Mouse (Mus musculus): ENCODE measurements around the gene Isy1.

Gene Isy1

GRCm38 (mm10) chr6:87849780-87850154 is 11.2 kb upstream of the Isy1 start:
- no peak for DNase-seq

- no peak for DNase-seq
Measured at GRCm38 (mm10) chr6:87846813-87847212, 8.2 kb upstream of the Isy1 start.

DNA sequence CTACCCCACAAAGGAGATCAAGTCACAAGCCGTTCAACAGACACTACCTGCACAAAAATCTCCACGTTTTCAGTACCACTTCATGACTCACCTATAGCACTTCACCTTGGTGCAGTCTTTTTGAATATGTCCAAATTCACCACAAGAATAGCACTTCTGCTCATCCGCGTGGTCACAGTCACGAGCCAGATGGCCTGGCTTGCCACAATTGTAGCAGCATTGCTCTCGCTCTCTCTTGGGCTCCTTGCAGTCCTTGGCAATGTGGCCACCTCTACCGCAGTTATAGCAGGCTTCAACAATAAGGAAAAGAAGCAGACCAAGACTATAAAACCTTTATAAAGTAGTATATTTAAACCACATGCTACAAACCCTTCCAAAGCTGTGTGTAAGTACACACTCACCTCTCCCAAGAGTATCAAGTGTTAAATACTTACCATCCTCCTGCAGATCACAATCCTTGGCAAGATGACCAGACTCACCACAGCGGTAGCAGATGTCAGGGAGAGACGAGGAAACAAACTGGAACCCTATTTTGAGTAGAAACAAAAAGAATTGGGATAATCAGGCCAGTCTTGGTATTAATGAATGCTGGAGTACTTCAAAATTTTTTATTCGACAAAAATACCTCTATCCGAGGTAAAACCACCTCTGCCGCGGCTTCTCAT is 6.6 kb upstream of the Isy1 start:
- DNase-seq: no peak

GRCm38 (mm10) chr6:87842254-87842653 is 3.7 kb upstream of the Isy1 start:
- no peak for DNase-seq

GRCm38 (mm10) chr6:87841635-87842034 is 3.0 kb upstream of the Isy1 start:
- DNase-seq: no peak

DNA sequence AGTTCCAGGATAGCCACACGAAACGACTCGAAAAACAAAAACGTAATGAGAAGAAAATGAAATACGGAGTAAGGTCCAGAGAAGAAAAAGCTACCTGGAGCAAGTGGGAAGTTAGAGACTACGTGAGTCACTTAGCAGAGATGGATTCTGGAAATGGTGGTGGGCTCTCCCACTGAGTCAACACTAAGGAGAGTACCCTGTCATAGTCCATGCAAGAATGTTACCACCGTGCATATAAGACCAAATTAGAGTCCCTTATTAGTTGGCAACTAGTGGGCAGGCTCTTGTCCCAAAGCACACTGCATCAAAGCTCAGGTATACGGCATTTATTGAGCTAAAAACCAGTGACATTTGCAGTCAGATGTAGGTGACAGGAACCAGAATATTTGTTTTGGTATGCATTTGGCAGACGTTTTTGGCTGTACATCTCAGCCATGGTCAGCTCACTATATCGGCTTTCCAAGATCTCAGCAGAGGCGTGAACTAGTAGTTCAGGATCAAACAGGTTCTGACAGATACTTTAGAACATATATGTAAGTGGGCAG is 1.3 kb upstream of the Isy1 start:
- DNase-seq: no peak

DNA sequence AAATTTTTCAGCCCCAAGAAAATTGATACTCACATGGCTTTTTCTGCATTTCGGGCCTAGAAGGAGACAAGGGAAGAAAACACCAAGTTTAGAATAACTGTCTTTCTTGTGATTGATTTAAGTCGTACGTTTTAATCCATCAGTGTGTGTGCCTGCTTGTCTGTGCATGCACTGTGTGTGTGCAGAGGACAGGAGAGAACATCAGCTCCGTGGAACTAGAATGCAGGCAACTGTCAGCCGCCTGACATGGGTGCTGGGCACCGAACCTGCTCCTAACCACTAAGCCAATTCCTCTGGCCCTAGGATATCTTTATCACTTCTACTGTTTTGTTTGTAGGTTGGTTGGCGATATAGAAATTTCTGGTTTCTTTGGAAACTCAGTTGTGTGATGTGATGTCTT is 2.9 kb downstream of the Isy1 start, which contains the start of gene Gm45140:
Gm45140 (minus strand) TSS at position 101 of the 400 bp plus-strand sequence.
- DNase-seq: no peak

GRCm38 (mm10) chr6:87820366-87820765 is 18.2 kb downstream of the Isy1 start:
- DNase-seq: no peak

- DNase-seq: no peak
Measured at GRCm38 (mm10) chr6:87814486-87814885, 24.1 kb downstream of the Isy1 start.

DNA sequence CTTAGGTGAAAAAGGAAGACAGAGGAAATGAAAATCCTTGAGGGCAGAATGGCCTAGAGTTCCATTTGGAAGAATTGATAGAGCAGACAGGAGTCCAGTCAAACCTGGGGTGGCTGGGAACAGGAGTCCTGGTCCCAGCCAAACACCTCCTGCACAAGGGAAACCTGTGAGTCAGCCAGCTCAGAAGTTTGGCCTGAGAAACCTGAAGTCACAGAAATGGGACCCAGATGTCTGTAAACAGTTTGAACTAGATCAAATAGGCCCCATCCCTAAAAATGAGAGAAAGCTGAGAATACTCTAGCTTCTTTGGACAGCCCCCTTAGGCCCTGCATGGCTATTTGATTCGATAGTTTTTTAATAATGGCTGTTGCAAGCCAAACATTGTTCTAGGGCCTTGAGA is 25.9 kb downstream of the Isy1 start:
- no peak for DNase-seq

- DNase-seq: peak; percentile 94
Measured at GRCm38 (mm10) chr6:87811675-87812338, 26.8 kb downstream of the Isy1 start, which contains the start of gene Rab43. Gene Rab43 (minus strand): TSS chr6:87812164.

DNA sequence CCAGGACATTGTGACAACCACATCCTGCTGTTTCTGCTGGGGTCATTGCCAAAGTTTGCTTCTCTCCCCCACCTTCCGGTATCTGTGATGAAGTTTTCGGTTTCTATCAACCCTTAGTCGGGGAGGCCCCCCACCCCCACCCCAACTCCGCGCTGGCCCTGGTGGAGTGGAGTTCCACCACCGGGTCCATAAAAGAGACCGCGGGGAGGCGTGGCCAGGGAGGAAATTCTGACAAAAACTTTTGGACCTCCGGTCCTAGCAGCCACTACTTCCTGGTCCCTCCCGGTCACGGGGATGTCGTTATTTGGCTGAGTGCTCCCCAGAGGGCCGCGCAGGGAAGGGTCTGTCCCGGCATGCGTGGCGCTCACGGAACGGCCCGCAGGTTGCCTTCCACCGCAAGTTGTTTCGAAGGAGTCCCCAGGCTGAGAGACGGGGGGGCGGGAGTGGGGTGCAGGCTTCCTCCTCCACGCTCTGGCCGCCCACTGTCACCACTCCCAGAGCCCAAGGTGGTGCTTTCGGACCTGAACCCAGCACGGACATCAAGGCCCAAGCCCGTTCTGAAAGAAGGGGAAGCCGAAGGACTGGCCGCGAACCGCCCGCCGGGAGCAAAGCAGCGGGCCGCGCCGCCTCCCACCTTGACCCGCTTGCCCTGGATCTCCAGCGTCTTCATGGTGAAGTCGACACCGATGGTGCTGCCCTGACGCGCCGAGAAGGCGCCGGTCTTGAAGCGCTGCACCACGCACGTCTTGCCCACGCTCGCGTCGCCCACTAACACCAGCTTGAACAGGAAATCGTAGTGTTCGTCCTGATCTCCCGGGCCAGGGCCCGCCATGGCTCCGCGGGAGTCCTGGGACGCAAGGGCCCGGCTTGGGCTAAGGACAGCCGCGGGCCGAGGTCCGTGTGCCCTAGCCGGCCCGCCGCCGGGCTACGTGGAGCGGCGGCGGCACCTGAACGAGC is 27.6 kb downstream of the Isy1 start:
- peak; percentile 77 for DNase-seq

DNA sequence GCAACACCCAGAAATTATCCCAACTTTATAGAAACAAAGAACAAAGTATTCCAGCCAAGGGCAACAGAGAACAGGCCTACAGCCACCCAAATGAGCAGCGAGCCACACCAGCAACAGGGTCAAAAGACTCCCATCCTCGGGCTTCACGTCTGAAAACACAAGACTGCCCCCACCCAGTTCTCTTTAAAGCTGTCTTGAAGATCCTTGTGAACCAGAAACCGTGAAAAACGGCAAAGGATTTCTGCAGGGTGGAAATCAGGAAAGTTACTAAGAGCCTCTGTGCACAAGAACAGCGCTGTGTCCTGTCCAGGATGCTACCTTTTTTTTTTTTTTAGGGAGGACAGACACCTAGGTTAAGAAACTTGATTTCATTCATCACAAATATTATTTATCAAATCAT is 28.3 kb downstream of the Isy1 start:
- no peak for DNase-seq

DNA sequence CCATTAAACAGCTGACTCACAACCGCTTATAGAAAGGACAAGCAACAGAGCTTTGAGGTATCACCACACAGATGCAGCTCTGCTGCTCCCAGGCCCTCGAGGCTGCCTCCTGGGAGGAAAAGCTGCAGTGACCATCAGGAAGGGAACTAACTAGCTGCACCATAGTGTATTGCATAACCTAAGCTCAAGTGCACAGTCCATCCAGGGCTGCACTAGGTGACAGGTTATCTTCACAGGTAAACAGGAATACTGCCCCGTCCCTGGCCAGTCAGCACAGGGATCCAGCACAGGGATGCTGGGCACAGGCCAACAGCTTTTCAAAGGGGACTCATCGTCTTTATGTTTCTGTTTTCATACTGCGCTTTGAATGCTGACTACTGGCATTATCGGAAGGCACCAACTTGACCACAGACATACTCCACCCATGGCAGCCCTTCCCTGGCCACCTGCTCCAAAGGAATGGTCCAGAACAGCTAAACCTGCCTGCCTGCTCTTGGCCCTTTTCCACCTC is 28.9 kb downstream of the Isy1 start:
- peak; percentile 45 for DNase-seq

DNA sequence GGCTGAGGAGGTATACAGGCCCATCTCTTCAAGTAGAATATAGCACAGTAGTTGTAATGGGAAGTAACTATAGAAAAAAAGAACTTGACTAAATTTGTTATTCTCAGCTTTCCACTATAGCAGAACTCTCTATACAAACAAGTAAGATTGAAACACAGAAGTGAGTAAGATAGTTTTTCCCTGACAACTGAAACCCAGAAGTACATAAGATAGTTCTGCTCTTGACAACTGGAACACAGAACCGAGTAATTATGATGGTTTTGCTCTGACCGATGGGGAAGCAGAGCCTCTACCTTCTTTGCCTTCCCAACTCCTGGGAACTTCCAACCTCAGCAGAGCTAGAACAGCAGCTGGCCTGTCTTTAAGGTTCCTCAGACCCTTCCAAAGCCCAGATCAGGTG is 29.5 kb downstream of the Isy1 start:
- DNase-seq: no peak

GRCm38 (mm10) chr6:87808521-87808920 is 30.1 kb downstream of the Isy1 start:
- DNase-seq: no peak

DNA sequence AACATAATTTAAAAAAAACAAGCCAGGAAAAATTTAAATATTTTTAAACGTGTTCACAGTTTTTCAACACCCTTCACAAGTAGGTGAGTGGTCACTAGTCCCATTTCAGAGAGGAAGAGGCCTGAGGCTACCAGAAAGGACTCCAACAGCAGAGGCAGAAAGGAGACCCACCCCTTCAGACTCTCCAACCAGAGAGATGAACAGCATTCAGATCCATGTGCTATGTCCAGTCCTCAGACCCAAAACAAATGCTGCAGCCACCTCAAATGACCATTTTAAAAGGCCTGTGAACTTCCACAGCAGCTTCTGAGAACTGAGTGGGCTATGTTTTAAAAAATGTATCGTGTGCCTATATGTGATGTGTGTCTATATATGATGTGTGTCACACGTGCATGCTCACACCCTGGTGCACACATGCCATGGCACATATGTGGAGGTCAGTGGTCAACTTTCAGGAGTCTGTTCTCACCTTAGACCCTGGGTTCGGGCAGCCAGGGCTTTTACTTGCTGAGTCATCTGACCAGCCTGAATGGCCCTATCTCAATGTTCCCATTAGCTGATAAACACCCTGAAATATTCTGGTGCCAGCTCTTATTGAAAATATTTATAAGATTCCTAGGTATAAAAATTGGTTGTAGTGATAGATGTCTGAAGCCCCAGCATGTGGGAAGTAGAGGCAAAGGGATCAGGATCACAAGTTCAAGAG is 30.7 kb downstream of the Isy1 start:
- DNase-seq: no peak

DNA sequence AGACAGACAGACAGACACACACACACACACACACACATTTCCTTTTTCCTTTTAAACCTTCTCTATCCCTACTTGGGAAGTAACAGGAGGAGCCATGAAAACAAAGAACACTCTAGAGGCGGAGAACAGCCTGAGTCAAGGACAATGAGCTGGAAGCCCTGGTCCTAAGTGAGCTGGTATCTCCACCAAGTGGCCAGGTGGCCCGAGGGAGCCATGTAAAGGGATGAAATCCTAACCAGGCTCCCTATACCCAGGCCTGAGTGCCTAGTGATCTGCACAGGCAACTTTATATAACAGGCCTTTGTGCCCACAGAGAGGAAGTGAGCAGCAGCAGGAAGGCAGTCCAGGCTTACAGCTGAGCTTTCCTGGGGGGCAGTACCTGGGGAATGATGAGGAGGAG is 31.7 kb downstream of the Isy1 start:
- no peak for DNase-seq

- DNase-seq: no peak
Measured at GRCm38 (mm10) chr6:87806028-87806427, 32.6 kb downstream of the Isy1 start.

GRCm38 (mm10) chr6:87805448-87805847 is 33.1 kb downstream of the Isy1 start:
- no peak for DNase-seq

DNA sequence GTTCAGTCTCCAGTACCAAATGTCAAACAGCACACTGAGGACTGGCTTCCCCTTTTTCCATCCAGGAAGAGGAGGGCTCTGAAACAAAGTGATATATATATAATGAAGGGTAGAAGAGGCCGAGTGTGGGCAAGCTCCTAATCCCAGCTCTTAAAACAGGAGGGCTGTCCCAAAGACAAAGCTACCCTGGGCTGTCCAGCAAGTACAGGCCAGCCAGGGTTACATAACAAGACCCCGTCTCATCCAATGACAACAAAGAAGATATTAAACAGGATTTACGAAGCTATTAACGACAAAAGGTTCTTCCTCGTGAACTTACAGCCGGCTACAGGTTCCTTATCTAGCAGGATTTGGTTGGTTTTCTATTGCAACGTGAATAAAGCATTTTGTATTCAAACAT is 33.7 kb downstream of the Isy1 start:
- DNase-seq: no peak

DNA sequence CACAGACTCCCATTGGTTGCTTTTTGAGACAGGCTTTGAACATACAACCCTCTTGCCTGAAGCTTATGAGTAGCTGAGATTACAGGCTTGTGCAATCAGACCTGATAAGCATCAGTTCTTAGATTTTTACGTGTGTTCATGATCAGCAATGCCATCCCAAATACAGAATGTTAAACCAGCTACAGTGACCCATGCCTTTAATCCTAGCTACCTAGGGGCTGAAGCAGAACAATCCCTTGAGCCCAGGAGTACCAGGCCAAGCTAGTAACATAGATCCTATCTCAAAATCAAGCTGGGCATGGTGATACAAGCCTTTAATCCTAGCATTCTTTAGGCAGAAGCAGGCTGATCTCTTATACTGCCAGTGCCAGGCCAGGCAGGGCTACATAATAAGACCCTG is 34.6 kb downstream of the Isy1 start:
- DNase-seq: no peak

Measured in kidney, adult 11 months (tissue).